Mouse (Mus musculus): ENCODE data around the gene Olfr1329. TPM values are rescaled to one million over a fixed set of nuclear protein-coding genes. Genes with fewer than 3 reads are reported as not detected.

Olfr1329 gene
- total and polyA plus RNA-seq, 3 experiments = 0.11 TPM; not detected in 2

DNA sequence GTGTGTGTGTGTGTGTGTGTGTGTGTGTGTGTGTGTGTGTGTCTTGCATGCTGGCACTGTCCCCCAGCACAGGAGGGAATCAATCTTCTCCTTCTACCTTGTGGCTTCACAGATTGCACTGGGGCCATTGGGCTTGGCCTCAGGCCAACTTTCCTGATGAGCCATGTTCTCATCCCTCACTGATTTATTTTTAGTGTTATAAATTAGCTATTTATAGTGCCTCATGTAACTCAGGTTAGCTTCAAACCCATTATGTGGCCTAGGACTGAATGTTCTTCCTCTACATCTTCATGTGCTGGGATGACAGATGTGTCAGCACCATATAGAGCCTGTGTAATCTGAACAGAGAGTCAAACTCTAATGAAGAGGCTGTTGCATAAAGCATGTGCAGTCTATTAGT, 49.7 kb downstream of the Olfr1329 start:
- H3K27me3 ChIP-seq (ENCODE audit: insufficient read depth, low read length) = no peaks in the 10 kb centered on the region
- H3K4me3 ChIP-seq (ENCODE audit: low read depth, low read length) = no peak overlapping the region
- DNase-seq (ENCODE audit: low spot score) (no peak), ATAC-seq (ENCODE audit: extremely low read depth, insufficient number of reproducible peaks, low FRiP score, poor library complexity, severe bottlenecking) (no peak)
- TF ChIP-seq TAL1 (conservative IDR thresholded peaks at IDR 0.05; ENCODE audit: low read depth, low read length) = no peak
- TF ChIP-seq GATA1 (IDR thresholded peaks at IDR 0.05; ENCODE audit: borderline replicate concordance, low read length) = no peak
- TF ChIP-seq POLR2AphosphoS5 (IDR thresholded peaks at IDR 0.05; ENCODE audit: insufficient replicate concordance, low read depth, low read length) = no peak
- TF ChIP-seq CTCF (IDR thresholded peaks at IDR 0.05; ENCODE audit: low read depth, low read length) = no peak
- TF ChIP-seq GATA2 (IDR thresholded peaks at IDR 0.05; ENCODE audit: borderline replicate concordance, low read depth, low read length) = no peak
- no peaks in the 10 kb centered on the region for H3K4me1 ChIP-seq (ENCODE audit: insufficient read depth, low read depth, low read length)
- H3K36me3 ChIP-seq (replicated peaks) = no peaks in the 10 kb centered on the region
- no peaks in the 10 kb centered on the region for H3K9me3 ChIP-seq (replicated peaks)

Other genes starting within 250 kb of the Olfr1329 start
- not detected in 2 replicates for gene Olfr1342, start 224.7 kb downstream of the Olfr1329 start, total RNA-seq (2014; fragmentation: Nextera tagmentation)
- 0.11 TPM in 1 of 2 replicates, not detected in the other for gene Olfr1342, start 224.7 kb downstream of the Olfr1329 start, total RNA-seq (2017)
- gene Olfr1342, start 224.7 kb downstream of the Olfr1329 start, polyA plus RNA-seq (2012) = not detected in 2 replicates
- gene Olfr1341, start 213.9 kb downstream of the Olfr1329 start, total RNA-seq (2014; fragmentation: Nextera tagmentation) = not detected in 2 replicates
- 0.12 and 0.16 TPM in 2 replicates for gene Olfr1341, start 213.9 kb downstream of the Olfr1329 start, total RNA-seq (2017)
- gene Olfr1341, start 213.9 kb downstream of the Olfr1329 start, polyA plus RNA-seq (2012) = not detected in 2 replicates
- gene Olfr1340, start 197.3 kb downstream of the Olfr1329 start, total RNA-seq (2014; fragmentation: Nextera tagmentation) = not detected in 2 replicates
- 0.05 TPM in 1 of 2 replicates, not detected in the other for gene Olfr1340, start 197.3 kb downstream of the Olfr1329 start, total RNA-seq (2017)
- not detected in 2 replicates for gene Olfr1340, start 197.3 kb downstream of the Olfr1329 start, polyA plus RNA-seq (2012)
- not detected in 2 replicates for gene Olfr1339, start 185.3 kb downstream of the Olfr1329 start, total RNA-seq (2014; fragmentation: Nextera tagmentation)
- 0.06 and 0.11 TPM in 2 replicates for gene Olfr1339, start 185.3 kb downstream of the Olfr1329 start, total RNA-seq (2017)
- not detected in 2 replicates for gene Olfr1339, start 185.3 kb downstream of the Olfr1329 start, polyA plus RNA-seq (2012)
- not detected in 2 replicates for gene Olfr1338, start 158.7 kb downstream of the Olfr1329 start, total RNA-seq (2014; fragmentation: Nextera tagmentation)
- gene Olfr1338, start 158.7 kb downstream of the Olfr1329 start, total RNA-seq (2017) = 0.12 TPM in 1 of 2 replicates, not detected in the other
- gene Olfr1338, start 158.7 kb downstream of the Olfr1329 start, polyA plus RNA-seq (2012) = not detected in 2 replicates
- gene Olfr1337, start 134.9 kb downstream of the Olfr1329 start, total RNA-seq (2014; fragmentation: Nextera tagmentation) = not detected in 2 replicates
- gene Olfr1337, start 134.9 kb downstream of the Olfr1329 start, total RNA-seq (2017) = 0.22 TPM in 1 of 2 replicates, not detected in the other
- not detected in 2 replicates for gene Olfr1337, start 134.9 kb downstream of the Olfr1329 start, polyA plus RNA-seq (2012)
- not detected in 2 replicates for gene Olfr1335, start 107.5 kb downstream of the Olfr1329 start, total RNA-seq (2014; fragmentation: Nextera tagmentation)
- 0.22 TPM in 1 of 2 replicates, not detected in the other for gene Olfr1335, start 107.5 kb downstream of the Olfr1329 start, total RNA-seq (2017)
- gene Olfr1335, start 107.5 kb downstream of the Olfr1329 start, polyA plus RNA-seq (2012) = not detected in 2 replicates
- gene Olfr1333, start 81.2 kb downstream of the Olfr1329 start, total RNA-seq (2014; fragmentation: Nextera tagmentation) = not detected in 2 replicates
- gene Olfr1333, start 81.2 kb downstream of the Olfr1329 start, total RNA-seq (2017) = 0.06 and 0.44 TPM in 2 replicates
- gene Olfr1333, start 81.2 kb downstream of the Olfr1329 start, polyA plus RNA-seq (2012) = not detected in 2 replicates
- gene Olfr1331, start 52.8 kb downstream of the Olfr1329 start, total RNA-seq (2014; fragmentation: Nextera tagmentation) = not detected in 2 replicates
- gene Olfr1331, start 52.8 kb downstream of the Olfr1329 start, total RNA-seq (2017) = 0.12 and 0.22 TPM in 2 replicates
- gene Olfr1331, start 52.8 kb downstream of the Olfr1329 start, polyA plus RNA-seq (2012) = not detected in 2 replicates
- gene Olfr1330, start 28.9 kb downstream of the Olfr1329 start, total RNA-seq (2014; fragmentation: Nextera tagmentation) = not detected in 2 replicates
- 0.05 TPM in 1 of 2 replicates, not detected in the other for gene Olfr1330, start 28.9 kb downstream of the Olfr1329 start, total RNA-seq (2017)
- not detected in 2 replicates for gene Olfr1330, start 28.9 kb downstream of the Olfr1329 start, polyA plus RNA-seq (2012)
- not detected in 2 replicates for gene Olfr1328, start 21.1 kb upstream of the Olfr1329 start, total RNA-seq (2014; fragmentation: Nextera tagmentation)
- gene Olfr1328, start 21.1 kb upstream of the Olfr1329 start, total RNA-seq (2017) = 0.06 and 0.11 TPM in 2 replicates
- not detected in 2 replicates for gene Olfr1328, start 21.1 kb upstream of the Olfr1329 start, polyA plus RNA-seq (2012)
- gene Lao1, start 44.1 kb upstream of the Olfr1329 start, total RNA-seq (2014; fragmentation: Nextera tagmentation) = not detected in 2 replicates
- gene Lao1, start 44.1 kb upstream of the Olfr1329 start, total RNA-seq (2017) = 0.06 TPM in 1 of 2 replicates, not detected in the other
- gene Lao1, start 44.1 kb upstream of the Olfr1329 start, polyA plus RNA-seq (2012) = not detected in 2 replicates
- gene Slc2a1, start 191.2 kb upstream of the Olfr1329 start, total RNA-seq (2014; fragmentation: Nextera tagmentation) = 142 and 165 TPM in 2 replicates
- 173 and 176 TPM in 2 replicates for gene Slc2a1, start 191.2 kb upstream of the Olfr1329 start, total RNA-seq (2017)
- gene Slc2a1, start 191.2 kb upstream of the Olfr1329 start, polyA plus RNA-seq (2012) = 68.8 and 85.2 TPM in 2 replicates

Data from G1E (cell line).